ENCODE assay signal across 15 mouse cellular contexts in genomic region chr15:11379431-11380086, GRCm38 (mm10). TPM values are rescaled to one million over a fixed set of nuclear protein-coding genes. Genes with fewer than 3 reads are reported as not detected.
DNase-seq lines count a peak whose midpoint lies in the region; ATAC-seq and TF ChIP-seq lines count a peak whose summit lies in the region.
"Had no signal": no experiment of that assay in that cellular context is flagged by ENCODE, and none has a peak within 500 bp of the region (broad histone marks: within the 10 kb centered on the region; RNA-seq: fewer than 3 reads in every experiment).

No protein-coding gene starts in this region.

- peaks cover 8% of the 10 kb centered on the region for H3K36me3 ChIP-seq in forebrain, postnatal 0 days (ENCODE audit: insufficient read depth)
- H3K36me3 ChIP-seq in forebrain, embryonic 13.5 days (ENCODE audit: poor library complexity, severe bottlenecking), result peaks cover 19% of the 10 kb centered on the region
- peaks cover 15% of the 10 kb centered on the region for H3K36me3 ChIP-seq in kidney, embryonic 16.5 days (ENCODE audit: insufficient read depth, low read length)
- peaks cover 5% of the 10 kb centered on the region for H3K36me3 ChIP-seq in midbrain, embryonic 16.5 days (ENCODE audit: control insufficient read depth, insufficient read depth, low read length)
- peaks cover 9% of the 10 kb centered on the region for H3K36me3 ChIP-seq in liver, postnatal 0 days (replicated peaks; ENCODE audit: insufficient read depth, low read length)

- no peaks in the 10 kb centered on the region for H3K9me3 ChIP-seq in forebrain, postnatal 0 days (ENCODE audit: low read length)
- H3K9me3 ChIP-seq in forebrain, embryonic 13.5 days (replicated peaks), result no peaks in the 10 kb centered on the region
- H3K9me3 ChIP-seq in kidney, embryonic 16.5 days (ENCODE audit: low read length), result no peaks in the 10 kb centered on the region
- H3K9me3 ChIP-seq in midbrain, embryonic 16.5 days (replicated peaks; ENCODE audit: control insufficient read depth, low read length, poor library complexity, severe bottlenecking), result no peaks in the 10 kb centered on the region
- H3K9me3 ChIP-seq in liver, postnatal 0 days (ENCODE audit: low read length), result no peaks in the 10 kb centered on the region
- H3K9me3 ChIP-seq: embryonic facial prominence, embryonic 12.5 days; heart, embryonic 13.5 days; limb, embryonic 15.5 days had no signal

- no peak overlapping the region for H3K27ac ChIP-seq in forebrain, postnatal 0 days (ENCODE audit: low read depth, low read length)
- H3K27ac ChIP-seq in forebrain, embryonic 13.5 days, result no peak overlapping the region
- H3K27ac ChIP-seq in kidney, embryonic 16.5 days (ENCODE audit: low read length), result no peak overlapping the region
- no peak overlapping the region for H3K27ac ChIP-seq in midbrain, embryonic 16.5 days (ENCODE audit: low read length)
- H3K27ac ChIP-seq in liver, postnatal 0 days (ENCODE audit: low read depth), result no peak overlapping the region
- H3K27ac ChIP-seq: embryonic facial prominence, embryonic 12.5 days; heart, embryonic 13.5 days; limb, embryonic 15.5 days; macrophage had no signal

- no peaks in the 10 kb centered on the region for H3K27me3 ChIP-seq in forebrain, postnatal 0 days (ENCODE audit: insufficient read depth, low read length)
- H3K27me3 ChIP-seq in forebrain, embryonic 13.5 days, result no peaks in the 10 kb centered on the region
- H3K27me3 ChIP-seq in kidney, embryonic 16.5 days (ENCODE audit: insufficient read depth, low read length), result no peaks in the 10 kb centered on the region
- H3K27me3 ChIP-seq in midbrain, embryonic 16.5 days (ENCODE audit: control insufficient read depth, insufficient read depth, low read depth, low read length), result no peaks in the 10 kb centered on the region
- H3K27me3 ChIP-seq in liver, postnatal 0 days (ENCODE audit: insufficient read depth, low read length), result no peaks in the 10 kb centered on the region
- H3K27me3 ChIP-seq: embryonic facial prominence, embryonic 12.5 days; heart, embryonic 13.5 days; limb, embryonic 15.5 days had no signal

- TF ChIP-seq EP300 in liver, postnatal 0 days (IDR thresholded peaks at IDR 0.05; ENCODE audit: low read depth), result no peak

- ATAC-seq in forebrain, postnatal 0 days, result peak; percentile 23
- ATAC-seq in forebrain, embryonic 13.5 days, result no peak
- ATAC-seq in kidney, embryonic 16.5 days (ENCODE audit: low FRiP score, low TSS enrichment), result no peak
- ATAC-seq in midbrain, embryonic 16.5 days, result peak; percentile 43
- ATAC-seq in liver, postnatal 0 days, result no peak

- H3K9ac ChIP-seq in forebrain, postnatal 0 days, result no peak overlapping the region
- H3K9ac ChIP-seq in forebrain, embryonic 13.5 days, result no peak overlapping the region
- no peak overlapping the region for H3K9ac ChIP-seq in kidney, embryonic 16.5 days (replicated peaks; ENCODE audit: low read length)
- no peak overlapping the region for H3K9ac ChIP-seq in midbrain, embryonic 16.5 days (ENCODE audit: low read depth, low read length)
- no peak overlapping the region for H3K9ac ChIP-seq in liver, postnatal 0 days (replicated peaks)
- H3K9ac ChIP-seq: embryonic facial prominence, embryonic 12.5 days; heart, embryonic 13.5 days; limb, embryonic 15.5 days had no signal

- no peak for TF ChIP-seq CTCF in forebrain, postnatal 0 days (IDR thresholded peaks at IDR 0.05; ENCODE audit: low read depth)
- TF ChIP-seq CTCF in liver, postnatal 0 days (IDR thresholded peaks at IDR 0.05; ENCODE audit: low read depth), result no peak

- WGBS in forebrain, postnatal 0 days, result 89% methylated on average over 8 of the region's 8 CpGs
- 89% methylated on average over 8 of the region's 8 CpGs for WGBS in forebrain, embryonic 13.5 days
- 78% methylated on average over 8 of the region's 8 CpGs for WGBS in kidney, embryonic 16.5 days
- WGBS in midbrain, embryonic 16.5 days, result 80% methylated on average over 8 of the region's 8 CpGs
- 82% methylated on average over 8 of the region's 8 CpGs for WGBS in liver, postnatal 0 days (ENCODE audit: insufficient replicate concordance)

- no peak overlapping the region for H3K4me2 ChIP-seq in forebrain, postnatal 0 days (ENCODE audit: low read depth)
- H3K4me2 ChIP-seq in forebrain, embryonic 13.5 days, result no peak overlapping the region
- H3K4me2 ChIP-seq in kidney, embryonic 16.5 days (replicated peaks; ENCODE audit: low read depth, low read length), result no peak overlapping the region
- H3K4me2 ChIP-seq in midbrain, embryonic 16.5 days (ENCODE audit: low read length), result 0 out of 2 replicates have a peak overlapping the region, but pooled peaks have one; percentile 9
- H3K4me2 ChIP-seq in liver, postnatal 0 days (ENCODE audit: low read depth, low read length), result no peak overlapping the region
- H3K4me2 ChIP-seq: embryonic facial prominence, embryonic 12.5 days; heart, embryonic 13.5 days; limb, embryonic 15.5 days had no signal

- H3K4me1 ChIP-seq in forebrain, postnatal 0 days (ENCODE audit: insufficient read depth), result no peaks in the 10 kb centered on the region; the same call in 1 of the 2 replicates
- no peaks in the 10 kb centered on the region for H3K4me1 ChIP-seq in forebrain, embryonic 13.5 days
- H3K4me1 ChIP-seq in kidney, embryonic 16.5 days (ENCODE audit: insufficient read depth, low read length), result no peaks in the 10 kb centered on the region
- H3K4me1 ChIP-seq in midbrain, embryonic 16.5 days (ENCODE audit: control insufficient read depth, insufficient read depth, low read length), result no peaks in the 10 kb centered on the region
- no peaks in the 10 kb centered on the region for H3K4me1 ChIP-seq in liver, postnatal 0 days (ENCODE audit: insufficient read depth)
- H3K4me1 ChIP-seq: embryonic facial prominence, embryonic 12.5 days; heart, embryonic 13.5 days; limb, embryonic 15.5 days had no signal

- H3K4me3 ChIP-seq in forebrain, postnatal 0 days (ENCODE audit: low read depth, low read length), result no peak overlapping the region
- H3K4me3 ChIP-seq in forebrain, embryonic 13.5 days, result no peak overlapping the region
- H3K4me3 ChIP-seq in kidney, embryonic 16.5 days (ENCODE audit: low read length), result no peak overlapping the region
- H3K4me3 ChIP-seq in midbrain, embryonic 16.5 days (ENCODE audit: low read depth, low read length), result no peak overlapping the region
- H3K4me3 ChIP-seq in liver, postnatal 0 days (ENCODE audit: low read depth, low read length), result no peak overlapping the region
- H3K4me3 ChIP-seq: embryonic facial prominence, embryonic 12.5 days; heart, embryonic 13.5 days; limb, embryonic 15.5 days had no signal

- no peak for DNase-seq in forebrain, postnatal 0 days
- DNase-seq in kidney, postnatal 25 days, result peak; percentile 25 to 52
- peak; percentile 44 for DNase-seq in R1 (ENCODE audit: low read depth, low spot score)
- no peak for DNase-seq in liver, postnatal 0 days
- no peak for DNase-seq in right cerebral cortex, postnatal 36 days (ENCODE audit: low spot score in 2 of 2)
- DNase-seq: cerebellum, adult 11 months; lung, adult 18-20 months; thymus, adult 18-20 months had no signal

RNA-seq across cellular contexts. Expression of gene Tars, which starts 19.9 kb away (rescaled TPM):
- 27.6 and 38.9 TPM in 2 replicates for total RNA-seq in forebrain, postnatal 0 days (2014; rRNA removed)
- 35.0 and 36.5 TPM in 2 replicates for polyA plus RNA-seq in forebrain, postnatal 0 days (2015; fragmentation: Nextera tagmentation; extraction: Ambion mirVana)
- polyA plus RNA-seq in forebrain, embryonic 13.5 days (2015; fragmentation: Nextera tagmentation; extraction: Ambion mirVana), result 55.3 and 64.0 TPM in 2 replicates
- 65.9 and 66.9 TPM in 2 replicates for polyA plus RNA-seq in kidney, embryonic 16.5 days (2015; fragmentation: Nextera tagmentation; extraction: Ambion mirVana)
- polyA plus RNA-seq in midbrain, embryonic 16.5 days (2015; fragmentation: Nextera tagmentation; extraction: Ambion mirVana), result 50.0 and 52.3 TPM in 2 replicates
- polyA plus RNA-seq in liver, postnatal 0 days (2015; fragmentation: Nextera tagmentation; extraction: Ambion mirVana), result 25.3 and 27.1 TPM in 2 replicates

Comparison
In these comparisons a context has a peak if more than half of its experiments do, and no peak if none do; other contexts are left out.
1. ATAC-seq: peak in forebrain, postnatal 0 days (single experiment) and midbrain, embryonic 16.5 days (single experiment); none in forebrain, embryonic 13.5 days (single experiment), kidney, embryonic 16.5 days (single experiment) and liver, postnatal 0 days (single experiment).
2. DNase-seq: peak in kidney, postnatal 25 days (2 of 2) and R1 (single experiment); none in forebrain, postnatal 0 days (single experiment), liver, postnatal 0 days (single experiment) and right cerebral cortex, postnatal 36 days (0 of 2).